Mouse (Mus musculus): ENCODE results near the gene Bsdc1.
A peak's percentile ranks its signal among the peaks of the same experiment; 100 is the strongest.

Gene Bsdc1

DNA sequence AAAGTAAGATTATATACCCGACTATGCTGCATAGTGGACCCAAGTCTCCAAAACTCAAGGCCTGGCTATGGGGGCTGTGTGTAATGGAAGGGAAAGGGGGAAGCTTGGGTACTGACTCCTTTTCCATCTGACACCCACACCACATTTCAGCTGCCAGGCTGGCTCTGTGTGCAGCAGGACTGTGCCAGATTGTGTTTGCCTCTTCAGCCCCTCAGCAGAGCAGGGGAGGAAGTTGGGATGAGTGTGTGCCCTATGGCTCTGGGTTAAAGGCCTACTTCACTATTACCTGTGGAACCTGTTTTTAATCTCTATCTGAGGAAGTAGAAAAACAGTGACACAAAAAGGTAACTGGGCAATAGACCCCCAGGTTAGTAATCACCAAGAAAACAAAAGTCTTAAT is 19.7 kb downstream of the Bsdc1 start:
- DNase-seq: no peak

DNA sequence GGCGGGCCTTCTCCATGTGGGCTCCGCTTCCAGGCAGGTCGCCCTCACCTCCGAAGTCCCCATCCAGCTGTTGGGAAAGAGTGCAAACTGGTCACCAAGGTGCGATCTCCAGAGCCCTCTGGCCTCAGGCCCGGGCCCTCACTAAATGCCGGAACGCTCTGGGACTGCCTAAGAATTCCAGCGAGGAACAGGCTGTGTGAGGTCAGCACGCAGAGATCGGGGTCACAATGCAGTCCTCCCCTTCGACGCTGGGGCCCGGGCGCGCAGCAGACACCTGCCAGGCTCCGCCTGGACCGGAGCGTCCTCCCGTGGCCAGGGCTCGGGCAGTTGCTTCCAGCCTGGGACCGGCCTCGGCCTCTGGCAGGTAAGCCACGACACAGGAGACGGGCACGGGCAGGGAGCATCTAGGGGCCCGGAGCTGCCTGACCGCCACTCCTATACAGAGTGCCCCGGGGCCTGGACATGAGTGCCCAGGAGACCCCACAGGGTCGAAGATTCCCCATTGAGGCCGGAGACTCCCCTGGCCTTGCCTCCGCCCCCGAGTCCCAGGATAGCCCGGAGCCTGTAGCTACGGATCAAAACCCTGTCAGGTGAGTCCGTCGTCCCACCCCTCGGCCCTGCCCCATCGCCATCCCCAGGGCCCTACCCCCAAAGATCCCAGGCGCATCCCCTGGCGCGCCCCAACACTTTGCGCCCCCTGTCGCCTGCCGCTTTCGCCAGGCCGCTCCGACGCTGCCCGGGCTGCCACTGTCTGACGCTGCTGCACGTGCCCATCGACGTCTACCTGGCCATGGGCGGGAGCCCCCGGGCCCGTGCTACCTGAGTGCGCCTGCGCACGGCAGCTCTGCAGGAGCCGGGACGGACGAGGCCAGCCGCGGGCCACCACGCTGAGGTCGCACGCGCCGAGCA is 29.8 kb downstream of the Bsdc1 start, which contains the start of the genes Tssk3 and Fam229a:
Gene Tssk3, minus strand, starts transcription at position 51 of the 909 bp plus-strand sequence.
Gene Fam229a, plus strand, starts transcription at position 219 of the 909 bp plus-strand sequence.
- DNase-seq: peak; percentile 66

DNA sequence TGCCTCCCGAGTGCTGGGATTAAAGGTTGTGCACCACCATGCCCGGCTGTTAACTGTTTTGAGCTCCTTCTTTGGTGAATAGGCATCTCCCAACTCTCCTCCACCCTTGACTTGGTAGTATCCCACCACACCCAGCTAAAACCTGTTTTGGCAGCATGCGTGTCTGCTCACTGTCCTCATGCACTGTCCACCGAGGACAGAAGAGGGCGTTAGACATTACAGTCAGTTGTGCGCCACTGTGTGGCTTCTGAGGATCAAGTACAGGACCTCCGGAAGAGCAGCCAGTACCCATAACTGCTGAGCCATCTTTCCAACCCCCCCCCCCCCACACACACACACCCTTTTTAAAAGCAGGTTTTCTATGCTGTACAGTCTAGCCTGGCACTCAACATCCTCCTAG is 33.3 kb downstream of the Bsdc1 start:
- DNase-seq: no peak

DNA sequence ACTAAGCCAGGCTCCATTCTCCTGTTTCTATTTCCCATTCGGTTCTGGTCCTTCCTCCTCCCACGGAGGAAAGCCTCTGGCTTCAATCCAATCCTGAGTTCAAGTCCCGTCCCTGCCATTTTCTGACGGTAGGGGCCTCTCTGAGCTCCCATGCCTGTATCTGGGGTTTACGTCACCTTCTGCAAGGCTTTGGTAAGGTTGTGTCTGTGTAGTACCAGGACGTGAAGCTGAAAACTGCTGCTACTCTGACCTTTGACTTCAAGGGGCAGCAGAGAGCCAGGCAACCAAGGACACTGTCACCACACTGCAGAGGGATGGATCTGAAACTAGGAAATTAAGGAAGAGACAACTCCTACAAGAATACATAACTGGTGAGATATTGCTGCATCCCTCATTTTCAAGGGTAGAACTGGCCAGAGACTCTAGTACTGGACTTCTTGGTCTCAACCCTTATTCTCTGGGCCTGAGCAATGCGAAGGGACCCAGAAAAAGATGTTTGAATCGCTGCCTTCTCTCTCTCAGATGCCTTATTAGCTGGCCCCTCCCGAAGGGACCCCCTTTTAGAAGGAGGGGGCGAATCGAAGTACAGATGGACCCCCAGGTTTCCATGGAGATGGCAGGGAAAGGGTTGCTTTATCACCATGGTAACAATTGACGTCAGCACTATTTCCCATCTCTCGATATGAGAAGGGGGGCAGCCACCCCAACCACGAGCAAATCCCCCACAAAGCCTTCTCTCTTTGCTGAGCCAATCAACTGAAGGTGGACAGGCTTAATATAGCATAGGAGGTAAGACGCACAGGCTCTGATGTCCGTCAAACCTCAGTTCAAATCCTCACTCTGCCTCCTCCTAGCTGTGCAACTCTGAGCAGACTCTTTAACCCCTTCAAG is 34.5 kb downstream of the Bsdc1 start:
- DNase-seq: no peak

DNA sequence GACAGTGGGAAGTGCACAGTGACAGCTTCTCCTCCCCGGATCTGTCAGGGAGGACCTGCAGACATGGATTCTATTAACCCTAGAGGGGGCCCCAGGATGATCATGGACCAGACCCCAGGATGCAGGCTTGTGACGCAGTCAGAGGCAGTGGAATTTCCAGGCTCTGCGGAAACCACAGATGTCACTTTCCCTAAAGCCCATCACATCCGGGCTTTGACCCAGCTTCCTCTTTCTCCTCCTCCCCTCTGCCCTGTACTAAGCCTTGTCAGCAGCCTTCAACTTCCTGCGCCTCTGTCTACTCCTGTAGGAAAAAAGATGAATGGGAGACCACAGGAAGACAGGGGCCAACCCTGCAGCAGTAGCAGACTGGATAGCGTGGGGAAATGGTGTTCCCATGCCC is 35.2 kb downstream of the Bsdc1 start:
- DNase-seq: peak; percentile 82

DNA sequence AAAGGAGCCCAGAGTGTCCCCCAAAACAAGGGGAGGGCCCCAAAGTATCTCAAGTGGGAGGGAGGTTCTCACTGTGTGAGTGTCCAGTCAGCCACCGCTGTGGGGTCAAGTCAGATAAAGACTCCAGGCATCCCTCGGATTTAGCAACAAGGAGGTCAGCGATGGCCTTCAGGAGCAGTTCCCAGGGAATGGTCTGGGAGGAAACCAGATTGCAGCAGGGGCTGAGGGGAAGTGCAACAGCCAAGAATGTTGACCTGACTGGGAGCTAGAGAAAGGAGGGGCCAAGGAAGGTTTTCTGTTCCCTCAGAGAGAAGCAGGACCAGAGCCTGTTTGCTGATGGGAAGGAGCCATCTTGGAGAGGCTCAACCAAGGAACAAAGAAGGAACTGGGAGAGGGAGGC is 37.6 kb downstream of the Bsdc1 start:
- no peak for DNase-seq

DNA sequence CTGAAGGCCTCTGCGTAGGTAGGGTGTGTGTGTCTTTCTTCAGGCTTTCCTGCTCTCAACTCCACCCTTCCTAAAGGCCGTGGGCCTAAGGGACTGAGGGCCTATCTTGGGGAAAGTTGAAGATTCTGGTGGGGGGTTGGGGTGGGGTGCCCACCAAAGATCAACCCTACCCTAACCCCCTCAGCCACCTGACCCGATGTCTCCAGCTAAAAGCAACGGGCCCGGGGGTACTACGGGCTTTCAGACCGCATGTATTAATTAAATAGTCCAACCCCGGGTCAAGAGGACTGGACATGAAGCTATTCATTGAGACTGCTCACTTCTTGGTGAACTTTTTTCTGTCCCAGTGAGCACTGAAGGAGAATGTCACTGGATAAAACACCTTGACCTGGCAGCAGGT is 38.6 kb downstream of the Bsdc1 start:
- DNase-seq: no peak

DNA sequence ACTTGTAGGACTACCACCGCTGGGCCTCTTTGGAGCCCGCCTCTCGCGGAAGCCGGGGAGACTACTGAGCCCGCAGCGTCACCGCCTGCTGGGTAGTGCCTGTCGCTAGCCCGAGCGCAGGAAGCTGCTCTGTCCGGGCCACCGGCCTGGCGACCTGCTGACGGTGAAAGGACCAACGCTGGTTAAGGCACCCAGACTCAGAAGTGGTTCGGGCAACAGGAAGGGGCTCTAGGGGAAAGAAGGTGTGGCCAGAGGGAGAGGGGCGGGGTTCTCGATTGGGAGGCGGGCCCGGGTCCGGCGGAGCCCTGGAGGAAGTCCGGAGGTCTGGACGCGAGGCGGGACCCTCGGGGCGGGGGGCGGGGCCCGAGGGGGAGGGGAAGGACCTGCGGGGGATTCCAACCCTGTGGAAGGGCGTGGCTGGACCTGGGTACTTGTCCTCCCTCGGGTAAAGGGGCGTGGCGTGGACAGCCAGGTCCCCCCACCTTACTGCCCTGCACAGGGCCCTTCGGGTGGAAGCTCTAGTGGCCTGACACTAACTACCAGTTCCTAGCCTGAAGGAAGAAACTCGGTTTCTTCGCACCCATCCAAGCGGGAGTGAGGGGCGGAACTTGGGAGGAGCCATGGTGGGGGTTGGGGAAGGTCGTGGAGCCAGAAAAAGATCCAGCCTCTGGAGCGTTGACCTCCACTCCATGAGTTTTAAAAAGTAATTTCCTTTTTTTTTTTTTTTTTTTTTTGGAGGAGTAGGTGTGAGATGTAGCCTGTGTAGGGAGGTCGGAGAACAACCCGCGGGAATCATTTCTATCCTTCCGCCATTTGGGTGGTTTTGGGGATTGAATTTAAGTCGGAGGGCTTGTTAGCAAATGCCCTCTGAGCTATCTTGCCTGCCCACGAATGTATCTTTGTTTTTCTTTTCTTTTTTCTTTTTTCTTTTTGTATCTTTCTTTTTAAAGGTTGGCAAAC is 39.5 kb downstream of the Bsdc1 start:
- peak; percentile 94 for DNase-seq

DNA sequence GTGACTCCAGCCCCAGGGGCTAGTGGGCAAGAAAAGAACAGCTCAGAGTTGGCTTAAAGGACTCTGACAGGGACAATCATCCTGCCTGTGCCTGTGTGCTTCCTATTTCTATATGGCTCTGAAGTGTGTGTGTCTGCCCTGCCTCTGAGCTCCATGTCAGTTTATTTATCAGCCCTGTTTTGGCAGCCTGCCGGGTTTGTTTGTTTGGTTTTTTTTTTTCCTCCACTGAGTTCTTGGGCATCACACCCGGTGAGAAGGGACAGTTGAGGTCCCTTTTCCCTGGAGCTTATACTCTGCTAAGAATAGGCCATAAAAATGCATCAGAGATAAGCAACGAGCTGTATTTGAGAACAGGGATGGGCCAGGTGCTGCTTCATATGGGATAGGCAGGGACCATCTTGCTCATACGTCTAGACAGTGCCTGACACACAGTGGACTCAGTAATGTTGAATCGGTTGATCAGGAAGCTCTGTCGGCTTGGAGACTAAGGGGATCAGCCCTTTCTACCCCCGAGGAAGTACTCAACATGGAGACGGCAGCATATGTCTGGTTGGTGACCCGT is 41.0 kb downstream of the Bsdc1 start:
- DNase-seq: no peak

DNA sequence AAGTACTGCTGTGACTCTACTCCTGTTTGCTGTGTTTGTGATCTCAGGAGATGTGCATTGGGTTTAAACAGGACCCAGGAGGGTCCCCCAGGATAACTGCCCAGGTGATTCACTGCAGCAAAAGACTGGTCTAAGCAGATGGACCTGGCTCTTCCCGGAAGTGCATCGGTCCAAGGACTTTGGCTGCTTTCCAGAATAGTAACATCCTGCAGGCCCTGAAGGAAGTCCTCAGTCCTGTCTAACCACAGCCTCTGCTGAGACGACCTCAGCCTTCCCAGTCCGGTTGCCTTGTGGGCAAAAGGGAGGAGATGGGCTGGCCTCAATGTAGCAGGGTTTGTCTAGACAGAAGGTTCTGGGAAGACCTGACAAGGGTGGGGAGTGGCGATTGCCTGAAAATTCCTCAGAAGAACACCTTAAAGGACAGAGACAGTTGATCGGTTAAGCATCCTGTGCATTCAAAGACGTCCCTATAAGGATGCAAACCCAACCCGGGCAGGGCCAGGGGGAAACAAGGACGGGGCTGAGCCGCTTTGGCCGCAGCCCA is 41.6 kb downstream of the Bsdc1 start:
- no peak for DNase-seq

DNA sequence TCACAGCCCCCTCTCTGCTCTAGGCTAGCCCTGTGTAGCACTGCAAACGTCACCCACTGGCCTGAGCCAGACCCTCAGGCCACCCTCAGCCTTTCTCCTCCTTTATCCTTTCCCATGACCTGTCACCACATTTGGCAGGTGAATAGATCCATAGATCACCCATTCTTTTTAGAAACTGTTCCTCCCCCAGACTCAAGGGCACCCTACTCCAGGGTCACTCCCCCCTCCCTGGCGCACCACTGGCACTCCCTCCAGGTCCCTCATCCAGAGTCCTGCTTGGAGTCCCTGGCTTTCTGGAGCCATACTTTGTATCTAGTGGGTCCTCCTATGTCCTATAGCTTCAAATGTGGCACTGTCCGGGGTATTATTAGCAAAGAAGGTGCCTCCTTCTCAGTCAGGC is 44.1 kb downstream of the Bsdc1 start:
- DNase-seq: no peak

DNA sequence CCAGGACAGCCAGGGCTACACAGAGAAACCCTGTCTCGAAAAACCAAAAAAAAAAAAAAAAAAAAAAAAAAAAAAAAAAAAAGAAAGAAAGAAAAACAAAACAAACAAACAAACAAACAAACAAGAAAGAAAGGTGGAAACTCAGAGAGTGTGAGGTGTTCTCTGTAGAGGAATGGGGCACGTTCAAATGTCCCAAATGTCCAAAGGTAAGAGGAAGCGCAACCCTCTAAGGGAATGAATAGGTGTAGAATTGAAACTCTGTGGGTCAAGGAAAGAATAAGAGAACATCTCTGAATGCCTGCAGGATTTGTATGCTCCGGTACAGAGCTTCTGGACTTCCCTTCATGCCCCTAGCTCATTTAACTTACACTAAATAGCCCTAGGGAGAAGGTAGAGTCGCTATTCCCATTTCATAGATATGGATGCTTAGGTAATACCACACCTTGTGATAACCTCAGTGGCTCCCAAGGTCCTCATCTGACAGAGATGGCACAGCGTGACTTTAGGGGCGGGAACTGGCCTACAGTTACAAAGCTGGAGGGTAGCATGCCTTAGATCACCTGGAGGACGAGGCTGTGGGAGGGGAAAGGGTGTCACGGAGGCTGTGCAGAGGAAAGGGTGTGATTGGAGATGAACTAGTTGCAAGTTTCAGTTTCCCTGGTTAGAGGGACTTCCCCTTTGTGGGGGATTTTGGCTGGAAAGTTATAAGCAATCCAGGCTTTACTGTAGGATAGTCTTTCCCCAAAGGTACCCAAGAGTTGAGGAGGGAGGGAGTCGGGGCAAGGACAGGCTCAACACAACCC is 46.3 kb downstream of the Bsdc1 start:
- no peak for DNase-seq

DNA sequence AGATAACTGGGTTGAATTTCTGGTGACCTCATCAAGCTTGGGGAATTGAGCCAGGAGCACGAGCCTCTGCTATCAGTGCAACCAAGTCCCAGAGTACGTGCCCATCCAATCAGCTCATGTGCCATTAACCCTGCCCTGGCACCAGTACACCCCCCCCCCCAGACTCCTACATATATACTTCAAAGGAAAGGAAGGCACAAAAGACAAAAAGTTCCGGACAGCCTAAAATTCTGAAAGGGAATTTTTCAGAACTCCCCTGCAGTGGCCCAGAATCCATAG is 46.8 kb downstream of the Bsdc1 start:
- no peak for DNase-seq

DNA sequence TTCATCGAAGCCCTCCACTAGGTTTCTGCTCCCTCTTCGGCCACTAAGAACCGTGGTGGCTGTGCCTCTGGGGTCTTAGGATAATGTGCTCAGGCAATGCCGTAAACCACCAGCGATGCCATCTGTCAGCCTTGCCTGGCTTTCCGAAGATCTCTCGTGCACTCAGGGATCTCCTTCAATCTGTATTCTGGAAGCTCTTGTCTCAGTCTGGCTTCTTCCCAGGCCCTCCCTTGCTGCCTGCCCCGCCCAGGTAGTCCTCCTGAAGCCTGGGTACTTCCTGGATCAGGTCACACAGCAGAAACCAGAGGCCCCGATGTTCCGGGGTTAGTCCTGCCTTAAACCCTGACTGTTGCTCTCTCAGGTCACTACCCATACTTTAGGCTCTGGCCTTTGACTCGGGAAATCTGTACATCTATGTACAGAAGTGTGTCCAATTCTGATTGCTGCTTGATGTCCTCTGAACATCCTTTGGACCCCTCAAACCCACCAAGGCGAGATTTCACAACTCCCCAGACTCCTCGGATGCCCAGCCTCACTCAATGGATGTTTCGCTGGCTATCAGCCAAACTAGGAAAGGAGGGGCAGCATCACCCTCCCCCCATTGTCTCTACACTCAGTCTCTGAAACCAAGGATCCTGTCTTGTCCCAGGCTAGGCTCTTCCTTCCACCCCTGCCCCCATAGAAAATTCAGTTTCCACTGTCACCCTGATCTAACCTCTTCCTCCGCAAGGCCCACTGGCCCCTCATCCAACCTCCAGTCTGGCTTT is 47.6 kb downstream of the Bsdc1 start:
- DNase-seq: peak; percentile 51

DNA sequence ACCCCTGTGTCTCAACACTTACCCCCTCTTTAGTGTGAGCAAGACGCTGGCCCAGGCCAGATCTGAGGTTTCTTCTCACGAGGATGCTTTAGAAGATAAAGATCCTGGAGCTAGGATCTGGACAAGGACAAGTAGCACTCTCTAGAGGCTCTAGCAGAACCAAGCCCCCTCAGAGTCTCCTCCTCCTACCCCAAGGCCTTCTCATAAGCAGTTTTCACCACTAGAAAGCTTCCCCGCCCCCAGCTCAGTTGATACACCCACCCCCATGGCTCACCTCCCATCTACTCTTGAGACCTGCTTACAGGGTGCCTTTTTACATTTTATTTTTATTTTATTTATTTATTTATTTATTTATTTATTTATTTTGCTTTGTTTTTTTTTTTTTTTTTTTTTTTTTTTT is 48.3 kb downstream of the Bsdc1 start:
- no peak for DNase-seq

DNA sequence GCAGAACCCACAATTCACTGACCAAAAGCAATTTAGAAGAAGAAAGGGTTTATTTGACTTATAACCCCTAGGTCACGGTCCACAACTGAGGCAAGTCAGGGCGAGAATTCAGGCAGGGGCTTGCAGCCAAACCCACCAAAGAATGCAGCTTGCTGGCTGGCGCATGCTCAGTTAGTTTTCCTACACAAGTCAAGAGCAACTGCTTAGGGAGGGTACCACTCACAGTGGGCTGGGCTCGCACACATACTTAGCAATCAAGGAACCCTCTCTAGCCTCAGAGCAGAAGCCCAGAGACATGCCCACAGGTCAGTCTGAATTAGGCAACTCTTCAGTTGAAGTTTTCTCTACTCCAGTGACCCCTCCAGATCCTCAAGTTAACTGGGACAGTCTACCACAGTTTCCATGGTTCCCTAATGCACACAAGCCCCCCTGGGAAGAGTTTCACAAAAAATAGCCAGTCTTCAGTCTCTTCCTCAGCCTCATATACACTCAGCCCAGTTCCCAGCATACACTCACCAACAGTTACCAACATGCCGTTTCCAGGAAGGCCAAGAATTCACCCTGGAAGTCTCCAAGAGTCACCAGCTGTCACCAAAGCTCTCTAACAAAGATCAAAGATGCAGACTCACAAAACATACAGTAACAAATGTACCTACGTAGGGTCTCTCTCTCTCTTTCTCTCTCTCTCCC is 49.5 kb downstream of the Bsdc1 start:
- DNase-seq: no peak

DNA sequence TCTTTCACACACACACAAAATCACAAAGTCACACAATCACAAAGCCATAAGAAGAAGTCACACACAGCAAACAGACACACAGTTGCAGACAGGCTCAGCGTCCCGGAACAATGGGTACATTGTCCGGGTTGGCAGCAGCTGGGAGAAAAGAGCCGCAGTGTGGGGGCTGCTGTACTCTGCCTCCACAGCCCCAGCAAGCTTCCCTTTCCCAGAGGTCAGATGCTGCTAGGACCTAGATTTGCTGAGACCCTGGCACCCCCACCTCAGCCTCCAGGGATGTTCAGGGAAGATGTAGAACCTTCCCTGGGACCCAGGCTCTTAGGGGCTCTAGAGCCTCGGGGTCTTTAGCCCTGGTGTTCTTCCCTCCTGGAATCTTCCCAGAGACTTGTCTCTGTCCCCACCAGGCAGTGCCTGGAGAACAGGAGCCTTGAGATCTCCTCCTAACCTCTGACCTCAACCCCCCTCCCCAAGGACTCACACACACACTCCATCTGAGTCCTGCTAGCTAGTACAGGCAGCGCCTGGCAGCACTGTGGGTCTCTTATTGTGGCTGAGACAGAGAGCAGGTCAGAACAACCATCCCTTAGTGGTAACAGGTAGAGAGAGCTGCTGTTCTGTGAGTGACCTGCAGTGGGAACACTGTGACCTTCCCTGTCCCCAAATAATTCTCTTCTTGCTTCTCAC is 50.2 kb downstream of the Bsdc1 start:
- DNase-seq: no peak

DNA sequence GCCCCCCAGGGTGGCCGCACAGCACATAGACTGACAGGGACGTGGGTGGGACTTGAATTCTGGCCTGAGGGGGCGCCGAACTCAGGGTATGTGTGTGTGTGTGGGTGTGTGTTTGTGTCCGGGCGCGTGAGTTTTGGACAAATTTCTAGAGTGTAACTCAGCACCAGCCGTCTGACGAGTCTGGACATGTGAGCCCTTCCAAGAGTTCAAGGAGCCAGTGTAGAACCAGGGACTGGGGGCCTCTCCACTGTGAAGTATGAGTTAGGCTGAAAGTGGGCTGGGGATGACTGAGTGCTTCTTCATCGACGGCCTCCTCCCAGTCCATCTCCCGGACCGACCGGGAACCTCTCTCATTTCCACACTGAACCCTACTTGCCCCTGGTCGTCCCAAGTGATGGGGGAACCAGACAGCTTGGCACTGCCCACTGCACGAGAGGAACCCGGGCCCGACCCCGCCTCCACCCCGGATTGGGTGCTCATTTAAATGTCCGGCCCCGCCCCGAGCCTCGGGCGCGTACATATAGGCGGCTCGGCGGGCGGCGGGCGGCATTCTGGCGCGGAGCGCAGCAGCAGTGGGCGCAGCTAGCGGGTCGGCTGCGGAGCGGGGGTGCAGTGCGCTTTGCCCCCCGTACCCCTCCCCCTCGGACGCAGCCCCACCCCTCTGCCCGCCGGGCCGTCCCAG is 51.8 kb downstream of the Bsdc1 start, which contains the start of gene Marcksl1:
Gene Marcksl1, plus strand, starts transcription at position 496 of the 682 bp plus-strand sequence.
- DNase-seq: peak; percentile 94
